Mouse (Mus musculus): Measurements from ENCODE around the gene Nmb. TPM values are rescaled to one million over a fixed set of nuclear protein-coding genes. Genes with fewer than 3 reads are reported as not detected.

The Nmb gene
- total RNA-seq, 2 experiments from 2014 or later, result 3.8 to 10.7 TPM

- peak; percentile 90 for DNase-seq (ENCODE audit: low spot score)
Measured at GRCm38 (mm10) chr7:80860729-80861274, 44.1 kb downstream of the Nmb start, which contains the start of gene Zscan2. Gene Zscan2 (plus strand): TSS chr7:80860920.

- DNase-seq (ENCODE audit: low spot score), result peak; percentile 37
Measured at GRCm38 (mm10) chr7:80860227-80860626, 44.6 kb downstream of the Nmb start.

- peak; percentile 81 for DNase-seq (ENCODE audit: low spot score)
Measured at GRCm38 (mm10) chr7:80857181-80857580, 47.7 kb downstream of the Nmb start.

GRCm38 (mm10) chr7:80855316-80855715 lies 49.6 kb downstream of the Nmb start:
- no peak for DNase-seq (ENCODE audit: low spot score)

GRCm38 (mm10) chr7:80853218-80853617 lies 51.7 kb downstream of the Nmb start:
- DNase-seq (ENCODE audit: low spot score), result no peak

Other genes with a start within 250 kb of the Nmb start
- 10 to 100 TPM; 12.5 to 13.1 TPM for gene Crtc3, start 216.2 kb downstream of the Nmb start, total RNA-seq (2021)
- gene Iqgap1, start 79.1 kb downstream of the Nmb start, total RNA-seq (2021), result 10 to 100 TPM; 12.1 to 16.8 TPM
- gene Zscan2, start 44.2 kb downstream of the Nmb start, total RNA-seq (2021), result 1 to 10 TPM; 1.5 to 2.1 TPM
- gene Wdr73, start 3.8 kb downstream of the Nmb start, total RNA-seq (2021), result 1 to 10 TPM; 3.1 to 3.3 TPM
- gene Sec11a, start 42.7 kb upstream of the Nmb start, total RNA-seq (2021), result 10 to 100 TPM; 25.1 to 29.4 TPM
- gene Zfp592, start 88.6 kb upstream of the Nmb start, total RNA-seq (2021), result 10 to 100 TPM; 15.2 to 15.5 TPM
- 100 to 1,000 TPM; 286 to 347 TPM for gene Alpk3, start 152.5 kb upstream of the Nmb start, total RNA-seq (2021)
- gene Slc28a1, start 209.7 kb upstream of the Nmb start, total RNA-seq (2021), result under 1 TPM; 0.25 to 0.40 TPM

Data from gastrocnemius, adult 18-20 months (tissue).